Mouse (Mus musculus) activated CD4-positive, CD25-positive, alpha-beta regulatory T cell, adult 4 months (primary cell): ENCODE measurements at regions not wholly inside any gene's neighbourhood (a gene's known extent, or its start where the extent isn't known, plus 50 kb on each side); places are given as distances from the start of the nearest gene placed in this dataset.
"Not testable (repeated sequence)": the region's sequence is repeated elsewhere in the genome, so short reads cannot be mapped to it uniquely, and the experiment has no call there.

Experiments used
- ATAC-seq: one replicate; pipeline ENCODE4 v1.8.0; 2017

DNA sequence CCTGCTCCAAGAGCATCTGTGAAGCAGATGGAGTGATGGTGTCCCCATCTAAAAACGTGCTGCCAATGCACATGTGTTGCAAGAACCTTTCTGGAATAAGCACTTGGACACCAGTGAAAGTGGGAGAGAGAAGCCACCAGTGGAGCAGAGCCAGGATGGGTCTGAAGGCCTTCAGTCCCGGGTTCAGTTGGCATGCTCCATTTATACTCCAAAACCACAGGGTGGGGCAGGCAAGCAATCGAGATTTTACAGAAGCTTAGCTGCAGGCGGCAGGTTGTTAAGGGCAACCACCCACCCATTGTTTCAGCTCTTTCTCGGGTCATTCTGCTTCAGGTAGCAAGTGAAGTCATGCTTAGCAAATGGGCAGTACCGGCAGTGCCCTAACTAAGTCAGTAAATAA is 51.8 kb upstream of the Sv2b start:
- no peak for ATAC-seq

DNA sequence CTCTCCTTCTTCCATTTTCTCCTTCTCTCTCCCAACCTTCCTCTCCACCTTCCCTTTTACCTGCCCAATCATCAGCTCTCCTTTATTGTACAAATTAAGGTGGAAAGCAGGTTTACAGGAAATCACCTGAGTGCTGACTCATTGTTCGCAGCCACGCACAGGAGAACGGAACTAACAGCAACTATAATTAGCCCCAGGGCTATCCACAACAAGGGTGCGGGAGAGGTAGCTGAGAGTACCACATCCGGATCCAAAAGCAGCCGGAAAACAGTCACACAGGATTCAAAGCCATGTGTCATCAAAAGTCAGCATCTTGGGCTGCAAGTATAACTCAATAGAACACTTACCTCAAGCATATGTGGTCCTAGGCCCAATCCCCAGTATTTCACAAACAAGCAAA is 53.5 kb upstream of the Sv2b start:
- peak; percentile 84 for ATAC-seq

- no peak for ATAC-seq
Measured at GRCm38 (mm10) chr7:75365480-75365879, 56.4 kb upstream of the Sv2b start.

GRCm38 (mm10) chr7:75366285-75366882 is 57.3 kb upstream of the Sv2b start:
- ATAC-seq: peak; percentile 45

DNA sequence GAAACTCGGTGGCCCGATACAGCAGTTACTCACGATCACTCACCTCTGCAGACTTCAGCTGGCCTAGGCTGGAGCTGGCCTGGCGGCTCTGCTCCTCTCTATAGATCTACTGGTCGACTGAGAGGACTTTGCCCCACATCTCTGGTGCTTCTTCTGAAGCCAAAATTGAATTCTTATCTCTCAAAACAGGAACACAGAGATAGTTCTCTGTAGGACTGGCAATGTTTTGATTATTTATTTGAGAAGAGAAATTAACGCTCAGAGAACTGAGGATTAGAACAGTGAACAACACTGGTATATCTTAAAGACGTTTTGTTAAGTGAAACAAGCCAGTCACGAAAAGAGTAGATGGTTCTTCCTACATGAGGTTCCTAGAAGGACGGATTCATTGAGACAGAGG is 59.3 kb upstream of the Sv2b start:
- no peak for ATAC-seq

DNA sequence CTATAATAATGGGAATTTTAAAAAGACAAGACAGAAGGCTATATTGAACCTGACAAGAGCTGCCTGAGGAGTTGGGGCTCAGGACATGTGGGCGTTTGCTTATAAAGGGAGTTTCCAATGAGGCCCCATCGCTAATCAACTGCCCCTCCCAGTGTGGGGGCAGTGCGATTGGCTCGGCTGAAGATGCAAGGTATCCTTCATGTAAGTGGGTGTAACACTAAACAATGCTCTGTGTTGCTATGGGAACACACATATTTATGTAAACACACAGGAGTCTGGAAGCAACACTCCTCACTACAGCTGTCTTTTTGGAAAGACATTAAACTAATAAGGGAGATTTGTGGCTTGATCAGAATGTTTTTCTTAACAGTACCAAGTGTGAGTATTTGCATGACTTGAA is 60.3 kb upstream of the Sv2b start:
- no peak for ATAC-seq

DNA sequence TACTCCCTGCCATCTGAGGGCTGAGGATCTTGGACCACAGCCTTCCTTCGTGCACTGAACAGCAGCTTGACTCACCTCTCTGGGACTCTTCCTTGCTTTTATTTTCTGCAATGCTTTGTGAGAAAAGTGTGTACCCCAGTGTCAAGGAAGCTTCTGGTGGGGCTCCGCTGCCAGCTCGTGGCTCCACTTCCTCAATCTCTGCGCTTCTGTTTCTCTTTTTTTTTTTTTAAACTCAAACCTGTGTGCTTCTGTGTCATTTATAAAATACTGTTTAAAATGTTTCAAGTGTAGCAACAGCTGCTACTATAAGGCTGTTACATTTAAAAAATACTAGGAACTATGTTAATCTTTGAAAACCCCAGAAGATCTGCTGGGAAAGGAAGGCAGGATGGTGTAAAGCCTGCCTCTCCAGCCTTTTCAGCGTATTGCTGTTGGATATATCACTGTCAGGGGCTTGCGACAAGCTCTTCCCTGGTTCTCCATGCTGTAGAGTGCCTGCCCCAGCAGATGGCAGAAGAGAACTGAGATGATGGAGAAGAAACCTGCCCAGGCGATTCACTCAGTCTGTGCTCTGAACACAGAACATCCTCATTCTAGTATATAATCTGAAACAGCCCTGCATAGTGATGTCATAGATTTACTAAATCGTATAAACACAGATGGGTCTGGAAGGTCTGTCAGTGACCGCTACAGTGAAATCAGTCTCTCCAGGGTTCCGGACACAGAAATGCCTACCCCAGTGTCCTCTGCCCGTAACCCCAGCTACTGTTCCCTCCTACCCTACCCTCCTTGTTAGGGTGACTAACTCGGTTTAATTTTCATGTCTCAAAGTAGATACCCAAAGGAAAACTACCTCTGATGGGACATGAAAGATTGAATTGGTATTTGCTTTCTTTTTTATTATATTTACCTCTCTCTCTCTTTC is 61.8 kb upstream of the Sv2b start:
- peak; percentile 37 for ATAC-seq

DNA sequence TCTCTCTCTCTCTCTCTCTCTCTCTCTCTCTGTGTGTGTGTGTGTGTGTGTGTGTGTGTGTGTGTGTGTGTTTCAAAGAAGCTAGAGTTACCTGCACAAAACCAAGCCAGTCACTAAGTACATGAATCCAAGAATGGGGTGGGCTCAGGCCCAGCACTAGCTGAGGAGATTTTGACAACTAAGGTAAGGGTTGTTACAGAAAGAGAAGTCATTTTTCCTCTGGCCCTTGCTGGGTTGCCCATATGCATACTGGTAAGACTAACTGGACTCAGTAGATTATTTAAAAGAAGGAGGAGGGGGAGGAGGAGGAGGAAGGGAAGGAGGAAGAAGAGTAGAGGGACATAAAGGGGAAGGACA is 62.4 kb upstream of the Sv2b start:
- no peak for ATAC-seq

DNA sequence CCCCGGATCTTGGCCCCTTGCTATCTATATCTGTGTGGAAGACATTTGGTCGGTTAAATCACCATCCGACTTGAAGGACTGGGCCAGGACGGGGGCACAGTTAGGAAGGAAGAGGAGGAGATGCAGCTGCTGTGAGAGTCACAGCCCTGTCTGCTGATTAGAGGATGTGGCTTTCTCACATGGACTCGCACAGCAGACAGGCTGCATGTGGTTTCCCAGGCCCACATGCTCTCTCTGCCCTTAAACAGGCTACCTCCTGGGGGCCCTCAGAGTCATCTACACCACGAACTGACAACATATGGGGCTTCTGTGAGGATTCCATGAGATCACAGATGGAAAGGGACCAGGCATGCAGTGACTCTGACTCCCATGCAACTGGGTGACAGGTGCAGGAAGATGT is 62.9 kb upstream of the Sv2b start:
- ATAC-seq: peak; percentile 91

- ATAC-seq: peak; percentile 3
Measured at GRCm38 (mm10) chr7:75372892-75373444, 63.9 kb upstream of the Sv2b start.

DNA sequence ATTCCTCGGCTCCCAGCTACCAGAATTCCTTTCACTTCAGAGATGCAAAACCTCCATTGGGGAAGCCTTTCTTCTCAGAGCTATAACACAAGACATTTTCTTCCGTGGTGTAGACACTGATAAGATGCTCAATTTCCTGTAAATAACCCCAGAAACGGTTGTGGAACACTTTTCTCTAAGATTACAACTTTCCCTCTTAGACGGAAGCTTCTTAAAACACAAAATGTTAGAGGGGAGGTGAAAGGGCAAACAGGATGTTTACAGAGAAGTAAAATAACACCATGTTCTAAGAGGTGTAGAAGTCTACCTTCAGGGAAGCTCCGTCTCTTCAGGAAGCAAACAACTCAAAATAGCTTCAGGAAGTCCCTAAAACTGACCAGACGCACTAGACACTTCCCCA is 65.4 kb upstream of the Sv2b start:
- ATAC-seq: peak; percentile 5

DNA sequence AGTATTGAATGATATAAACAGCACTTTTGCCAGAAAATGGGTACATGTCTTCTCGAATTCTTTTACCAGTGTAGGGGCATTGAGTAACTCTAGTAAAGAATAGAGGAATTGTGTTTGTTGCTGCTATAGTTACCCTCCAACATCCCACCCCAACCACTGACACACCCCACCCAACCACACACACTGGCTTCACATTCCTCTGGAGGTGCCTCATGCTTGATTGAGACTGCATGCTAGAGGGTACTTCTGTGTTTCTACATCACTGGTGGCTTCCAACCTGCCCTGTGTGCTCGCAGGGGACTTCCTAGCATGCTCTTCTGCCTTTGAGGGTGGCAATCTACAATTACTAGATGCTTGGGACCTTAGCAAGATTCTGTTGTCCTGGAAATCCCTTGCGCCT is 70.5 kb upstream of the Sv2b start:
- no peak for ATAC-seq

- ATAC-seq: peak; percentile 65
Measured at GRCm38 (mm10) chr7:75384506-75384911, 70.8 kb upstream of the Akap13 start.

- no peak for ATAC-seq
Measured at GRCm38 (mm10) chr7:75387033-75387432, 68.3 kb upstream of the Akap13 start.

- ATAC-seq: peak; percentile 74
Measured at GRCm38 (mm10) chr7:75387821-75388431, 67.4 kb upstream of the Akap13 start.

DNA sequence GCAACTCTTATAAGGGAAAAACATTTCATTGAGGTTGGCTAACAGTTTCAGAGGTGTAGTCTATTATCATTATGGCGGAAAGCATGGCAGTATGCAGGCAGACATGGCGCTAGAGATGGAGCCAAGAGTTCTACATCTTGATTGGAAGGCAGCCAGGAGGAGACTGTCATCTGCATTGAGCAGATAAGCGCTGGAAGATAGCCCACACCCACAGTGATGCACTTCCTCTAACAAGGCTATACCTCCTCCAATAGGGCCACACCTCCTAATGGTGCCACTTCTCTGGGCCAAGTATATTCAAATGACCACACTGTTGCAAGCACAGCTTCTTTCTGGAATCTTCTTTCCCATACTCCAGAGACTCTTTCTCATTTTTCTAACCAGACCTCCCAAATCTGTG is 65.2 kb upstream of the Akap13 start:
- ATAC-seq: no peak

- no peak for ATAC-seq
Measured at GRCm38 (mm10) chr7:75392783-75393182, 62.6 kb upstream of the Akap13 start.

DNA sequence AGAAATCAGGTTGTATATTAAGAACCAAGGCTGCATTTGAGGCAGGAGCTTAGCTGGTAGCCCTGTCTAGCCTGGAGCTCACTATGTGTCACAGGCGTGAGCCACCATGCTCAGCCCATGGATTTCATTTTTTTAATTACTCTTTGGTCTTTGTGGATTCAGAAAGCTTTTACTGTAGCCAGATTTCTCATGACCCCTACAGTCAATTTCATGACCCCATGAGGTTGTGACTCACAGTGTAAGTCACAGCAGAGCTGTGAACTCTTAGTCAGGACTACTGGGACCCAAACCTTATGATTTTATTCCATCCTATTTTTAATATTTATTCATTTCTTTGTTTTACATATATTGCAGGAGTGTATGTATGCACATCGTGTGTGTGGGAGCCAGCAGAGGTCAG is 61.9 kb upstream of the Akap13 start:
- no peak for ATAC-seq

DNA sequence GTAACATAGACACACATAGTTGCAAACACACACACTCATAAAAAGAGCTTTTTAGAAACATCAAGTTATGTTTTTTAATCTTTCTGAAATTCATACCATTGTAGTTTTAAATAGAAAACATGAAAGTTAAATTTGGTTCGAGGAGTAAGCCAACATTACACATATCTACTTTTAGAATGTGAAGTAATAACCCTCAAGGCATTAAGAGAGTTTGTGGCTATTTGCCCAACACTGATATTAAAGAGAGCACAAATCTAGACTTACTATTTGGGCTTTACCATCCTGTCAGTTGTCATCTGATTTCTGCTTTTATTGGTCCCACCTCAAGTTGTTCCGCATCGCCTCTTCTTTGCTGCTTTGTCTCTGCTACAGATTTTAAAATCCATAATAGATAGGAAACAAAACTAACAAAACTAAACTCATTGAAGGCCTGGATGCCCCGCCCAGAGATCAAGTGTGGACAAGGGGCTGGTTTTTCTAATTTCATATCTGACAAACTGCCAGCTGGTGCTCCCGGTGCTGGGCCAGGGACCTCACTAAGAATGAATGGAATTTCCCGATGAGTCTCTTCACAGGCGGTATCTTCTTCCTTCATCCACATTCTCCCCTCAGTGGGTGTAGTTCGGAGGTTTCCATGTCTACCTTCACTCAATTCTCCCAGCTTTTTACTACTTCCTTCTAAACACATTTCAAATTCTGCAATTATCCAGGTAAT is 60.3 kb upstream of the Akap13 start:
- ATAC-seq: no peak

GRCm38 (mm10) chr7:75397559-75397958 is 57.8 kb upstream of the Akap13 start:
- ATAC-seq: peak; percentile 33

DNA sequence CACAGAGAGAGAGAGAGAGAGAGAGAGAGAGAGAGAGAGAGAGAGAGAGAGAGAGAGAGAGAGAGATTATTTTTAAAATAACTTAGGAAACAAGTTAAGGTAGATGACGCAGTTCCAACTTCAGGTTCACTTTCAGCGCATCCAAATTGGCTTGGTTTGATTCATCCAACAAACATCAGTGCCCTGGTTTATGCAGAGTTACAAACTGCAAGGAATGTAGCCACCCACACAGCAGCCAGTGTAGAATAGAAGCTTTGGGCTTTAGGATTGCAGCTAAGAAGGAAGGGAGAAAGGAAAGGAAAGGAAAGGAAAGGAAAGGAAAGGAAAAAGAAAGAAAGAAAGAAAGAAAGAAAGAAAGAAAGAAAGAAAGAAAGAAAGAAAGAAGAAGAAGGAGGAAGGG is 56.9 kb upstream of the Akap13 start:
- ATAC-seq: not testable (repeated sequence)

- ATAC-seq: peak; percentile 74
Measured at GRCm38 (mm10) chr7:75398904-75399724, 56.2 kb upstream of the Akap13 start.
